Mouse (Mus musculus) forebrain, embryonic 11.5 days (tissue): ENCODE data around the gene Rsg1. TPM values are rescaled to one million over a fixed set of nuclear protein-coding genes. Genes with fewer than 3 reads are reported as not detected.

Experiments
- ATAC-seq: fragments of 200-750 bp; cut with Nextera tagmentation; replicated peaks from 2 replicates; pipeline ENCODE4 v1.8.0; 2017; ENCODE audit warnings: moderate TSS enrichment; ENCODE audit not compliant: low FRiP score
- DNase-seq: peaks from one replicate; pipeline ENCODE4 v3.0.0-alpha.2; 2017; ENCODE audit warnings: low spot score
- H3K27ac ChIP-seq: fragments of 300-500 bp; sonication (generic); 2 replicates; pipeline ENCODE4 v1.5.1; 2014; ENCODE audit warnings: low read depth, low read length
- H3K27me3 ChIP-seq: fragments of 300-500 bp; sonication (generic); 2 replicates; pipeline ENCODE4 v1.6.1; 2014; ENCODE audit warnings: mild to moderate bottlenecking, low read length, mixed read lengths; ENCODE audit not compliant: control insufficient read depth, insufficient read depth
- H3K36me3 ChIP-seq: fragments of 300-500 bp; sonication (generic); 2 replicates; pipeline ENCODE4 v1.6.1; 2014; ENCODE audit warnings: mild to moderate bottlenecking, low read length, moderate library complexity, mixed read lengths; ENCODE audit not compliant: control insufficient read depth, insufficient read depth
- H3K4me1 ChIP-seq: fragments of 300-500 bp; sonication (generic); replicated peaks from 2 replicates; pipeline ENCODE4 v1.6.1; 2014; ENCODE audit warnings: low read length, mixed read lengths; ENCODE audit not compliant: control insufficient read depth, insufficient read depth
- H3K4me2 ChIP-seq: fragments of 300-500 bp; sonication (generic); 2 replicates; pipeline ENCODE4 v1.6.1; 2014; ENCODE audit warnings: low read depth, mild to moderate bottlenecking, low read length, moderate library complexity, mixed read lengths; ENCODE audit not compliant: severe bottlenecking
- H3K4me3 ChIP-seq: fragments of 300-500 bp; sonication (generic); 2 replicates; pipeline ENCODE4 v1.5.1; 2014; ENCODE audit warnings: low read depth, low read length
- H3K9ac ChIP-seq: fragments of 300-500 bp; sonication (generic); 2 replicates; pipeline ENCODE4 v1.6.1; 2014; ENCODE audit warnings: low read length
- H3K9me3 ChIP-seq: fragments of 300-500 bp; sonication (generic); 2 replicates; pipeline ENCODE4 v1.6.1; 2016; ENCODE audit warnings: low read length, mixed read lengths; ENCODE audit not compliant: control insufficient read depth
- WGBS: fragments of 180-500 bp; shearing (Covaris S2); extraction: QIAGEN DNeasy Blood & Tissue Kit; methylation state at CpG from one replicate; pipeline ENCODE4 v1.1.7; 2014; 5-methylcytosine and 5-hydroxymethylcytosine counted together
- polyA plus RNA-seq: library from polyadenylated mRNA; unstranded; fragments of >200 nt; fragmentation: Nextera tagmentation; extraction: Ambion mirVana; gene quantifications from 2 replicates; pipeline ENCODE4 v1.2.1, GENCODE M21; 2014

Rsg1 gene
- polyA plus RNA-seq, 1 experiment from 2014 or later = 5.8 TPM

GRCm38 (mm10) chr4:141260007-141260723 lies 46.4 kb downstream of the Rsg1 start:
- no peak overlapping the region for H3K27ac ChIP-seq
- 78% methylated on average over 16 of the region's 16 CpGs for WGBS

GRCm38 (mm10) chr4:141262906-141263637 lies 49.3 kb downstream of the Rsg1 start:
- Histone ChIP-seq H3K4me2 (no peak overlapping the region), H3K4me3 (no peak overlapping the region), H3K9me3 (no peaks in the 10 kb centered on the region), H3K36me3 (no peaks in the 10 kb centered on the region), H3K27me3 (no peaks in the 10 kb centered on the region), H3K4me1 (no peaks in the 10 kb centered on the region), H3K9ac (no peak overlapping the region), H3K27ac (no peak overlapping the region)
- 77% methylated on average over 10 of the region's 10 CpGs for WGBS
- DNase-seq = no peak
- no peak for ATAC-seq

More at GRCm38 (mm10) chr4:141260007-141260723, 46.4 kb downstream of the Rsg1 start:
- Histone ChIP-seq H3K36me3 (no peaks in the 10 kb centered on the region), H3K4me2 (no peak overlapping the region), H3K9ac (no peak overlapping the region), H3K9me3 (no peaks in the 10 kb centered on the region), H3K27me3 (no peaks in the 10 kb centered on the region), H3K4me1 (no peaks in the 10 kb centered on the region), H3K4me3 (no peak overlapping the region)
- DNase-seq = no peak
- no peak for ATAC-seq

DNA sequence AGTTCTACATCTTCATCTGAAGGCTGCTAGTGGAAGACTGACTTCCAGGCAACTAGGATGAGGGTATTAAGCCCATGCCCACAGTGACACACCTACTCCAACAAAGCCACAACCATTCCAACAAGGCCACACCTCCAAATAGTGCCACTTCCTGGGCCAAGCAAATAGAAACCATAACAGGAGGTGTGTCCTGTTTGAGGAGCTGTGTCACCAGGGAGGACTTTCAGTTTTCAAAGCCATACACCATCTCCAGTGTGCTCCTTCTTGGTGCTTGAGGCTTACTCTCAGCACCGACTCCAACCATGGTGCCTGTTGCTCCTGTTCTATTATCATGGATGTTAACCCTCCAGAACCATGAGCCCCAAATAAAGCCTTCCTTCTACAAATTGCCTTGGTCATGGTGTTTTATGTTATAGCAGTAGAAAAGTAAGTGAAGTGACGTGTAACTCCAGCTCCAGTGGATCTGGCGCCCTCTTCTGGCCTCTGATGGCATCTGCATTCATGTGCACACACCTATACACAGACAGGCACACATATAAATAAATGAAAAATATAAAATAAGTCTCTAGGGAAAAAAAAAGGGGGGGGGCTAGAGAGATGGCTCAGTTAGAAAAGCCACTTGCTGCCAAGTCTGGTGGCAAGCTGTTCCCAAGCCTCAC lies 52.4 kb downstream of the Rsg1 start:
- no peak overlapping the region for H3K4me2 ChIP-seq
- no peaks in the 10 kb centered on the region for H3K9me3 ChIP-seq
- WGBS = 83% methylated on average over 3 of the region's 3 CpGs
- H3K4me1 ChIP-seq = no peaks in the 10 kb centered on the region
- no peaks in the 10 kb centered on the region for H3K27me3 ChIP-seq
- DNase-seq (no peak), ATAC-seq (no peak)
- no peak overlapping the region for H3K9ac ChIP-seq
- H3K36me3 ChIP-seq = no peaks in the 10 kb centered on the region
- no peak overlapping the region for H3K4me3 ChIP-seq
- H3K27ac ChIP-seq = no peak overlapping the region

DNA sequence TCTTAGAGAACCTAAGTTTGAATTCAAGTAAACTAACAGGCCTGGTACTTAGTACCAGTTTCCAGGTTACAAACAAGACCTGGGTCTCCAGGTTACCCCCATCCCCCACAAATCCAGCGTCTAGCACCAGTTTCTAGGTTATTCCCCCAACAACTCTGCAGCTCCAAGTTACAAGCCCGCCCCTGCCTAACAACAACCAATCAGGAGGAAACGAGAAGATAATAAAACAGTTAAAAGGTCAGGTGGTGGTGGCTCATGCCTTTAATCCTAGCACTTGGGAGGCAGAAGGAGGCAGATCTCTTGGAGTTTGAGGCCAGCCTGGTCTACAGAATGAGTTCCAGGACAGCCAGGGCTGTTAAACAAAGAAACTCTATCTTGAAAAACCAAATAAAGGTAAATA lies 53.5 kb downstream of the Rsg1 start:
- Histone ChIP-seq H3K27me3 (no peaks in the 10 kb centered on the region), H3K4me1 (no peaks in the 10 kb centered on the region), H3K9ac (no peak overlapping the region), H3K4me2 (no peak overlapping the region), H3K27ac (no peak overlapping the region), H3K36me3 (no peaks in the 10 kb centered on the region), H3K9me3 (no peaks in the 10 kb centered on the region), H3K4me3 (no peak overlapping the region)
- ATAC-seq (no peak), DNase-seq (no peak)
- WGBS = 88% methylated on average over 3 of the region's 3 CpGs

DNA sequence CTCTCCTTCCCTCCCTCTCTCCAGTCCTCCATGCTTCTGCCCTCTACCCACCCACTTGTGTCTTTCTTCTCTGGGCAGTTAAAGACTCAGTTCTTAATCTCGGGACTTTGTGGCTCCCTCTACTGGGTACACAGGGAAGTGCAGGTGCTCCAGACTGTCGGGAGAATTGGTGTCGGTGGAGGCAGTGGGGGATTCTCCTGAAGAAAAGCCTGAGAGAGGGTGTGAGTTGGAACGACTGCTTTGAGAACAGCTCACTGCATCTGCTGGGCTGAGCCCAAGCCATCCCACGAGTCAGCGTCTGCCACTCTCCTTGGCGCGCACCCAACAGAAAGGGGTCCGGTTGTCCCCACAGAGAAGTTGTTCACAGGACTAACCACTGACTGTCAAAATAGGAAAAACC lies 54.1 kb downstream of the Rsg1 start:
- H3K36me3 ChIP-seq = no peaks in the 10 kb centered on the region
- H3K4me3 ChIP-seq = no peak overlapping the region
- H3K27me3 ChIP-seq = no peaks in the 10 kb centered on the region
- peak; percentile 77 for DNase-seq
- no peaks in the 10 kb centered on the region for H3K4me1 ChIP-seq
- no peak for ATAC-seq
- H3K9ac ChIP-seq = no peak overlapping the region
- H3K9me3 ChIP-seq = no peaks in the 10 kb centered on the region
- H3K4me2 ChIP-seq = no peak overlapping the region
- no peak overlapping the region for H3K27ac ChIP-seq
- 50% methylated on average over 9 of the region's 9 CpGs for WGBS

DNA sequence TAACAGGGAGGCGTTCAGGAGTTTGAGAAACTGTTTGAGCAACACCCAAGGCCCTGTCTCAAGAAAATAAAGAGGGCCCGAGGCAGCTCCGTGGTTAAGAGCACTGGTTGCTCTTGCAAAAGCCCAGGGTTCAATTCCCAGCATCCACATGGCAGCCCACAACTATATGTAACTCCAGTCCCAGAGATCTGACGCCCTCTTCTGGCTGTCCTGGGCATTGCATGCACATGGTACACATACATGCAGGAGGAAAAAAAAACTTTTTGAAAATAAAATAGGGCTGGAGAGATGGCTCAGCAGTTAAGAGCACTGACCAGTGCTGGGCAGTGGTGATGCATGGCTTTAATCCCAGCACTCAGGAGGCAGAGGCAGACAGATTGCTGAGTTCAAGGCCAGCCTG lies 54.6 kb downstream of the Rsg1 start:
- Histone ChIP-seq H3K27ac (no peak overlapping the region), H3K9me3 (no peaks in the 10 kb centered on the region), H3K4me2 (no peak overlapping the region), H3K4me3 (no peak overlapping the region), H3K27me3 (no peaks in the 10 kb centered on the region), H3K9ac (no peak overlapping the region), H3K4me1 (0 out of 2 replicates have a peak, but pooled peaks cover 2% of the 10 kb centered on the region), H3K36me3 (no peaks in the 10 kb centered on the region)
- ATAC-seq (no peak), DNase-seq (no peak)
- WGBS = 84% methylated on average over 4 of the region's 4 CpGs

DNA sequence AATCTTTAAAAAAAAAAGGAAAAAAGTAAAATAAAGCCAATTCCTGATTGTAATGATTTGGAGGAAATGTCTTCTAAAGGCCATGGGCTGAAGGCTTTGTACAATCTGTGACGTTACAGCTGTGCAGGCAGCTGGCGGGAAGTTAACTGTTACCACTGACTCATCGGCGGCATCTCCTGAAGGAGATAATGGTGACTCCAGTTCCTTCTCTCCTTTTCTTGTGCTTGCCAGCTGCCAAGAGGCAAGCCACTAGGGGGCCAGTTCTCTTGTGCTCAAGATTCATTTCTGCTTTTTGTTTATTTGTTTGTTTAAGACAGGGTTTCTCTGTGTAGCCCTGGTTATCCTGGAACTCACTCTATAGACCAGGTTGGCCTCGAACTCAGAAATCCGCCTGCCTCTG lies 55.3 kb downstream of the Rsg1 start:
- DNase-seq (no peak), ATAC-seq (no peak)
- Histone ChIP-seq H3K4me2 (no peak overlapping the region), H3K4me3 (no peak overlapping the region), H3K27me3 (no peaks in the 10 kb centered on the region), H3K27ac (no peak overlapping the region), H3K9me3 (no peaks in the 10 kb centered on the region), H3K4me1 (0 out of 2 replicates have a peak, but pooled peaks cover 2% of the 10 kb centered on the region), H3K9ac (no peak overlapping the region), H3K36me3 (no peaks in the 10 kb centered on the region)
- WGBS = 85% methylated on average over 6 of the region's 6 CpGs

- H3K27me3 ChIP-seq = no peaks in the 10 kb centered on the region
- 56% methylated on average over 15 of the region's 15 CpGs for WGBS
- no peaks in the 10 kb centered on the region for H3K36me3 ChIP-seq
Observed at GRCm38 (mm10) chr4:141270201-141270940, 56.6 kb downstream of the Rsg1 start.

More at GRCm38 (mm10) chr4:141270201-141270940, 56.6 kb downstream of the Rsg1 start:
- DNase-seq = no peak
- Histone ChIP-seq H3K9me3 (no peaks in the 10 kb centered on the region), H3K4me2 (no peak overlapping the region), H3K27ac (no peak overlapping the region), H3K4me1 (0 out of 2 replicates have a peak, but pooled peaks cover 2% of the 10 kb centered on the region), H3K4me3 (no peak overlapping the region), H3K9ac (no peak overlapping the region)
- no peak for ATAC-seq
